Mouse (Mus musculus) kidney, postnatal 10 days (tissue): Measurements from ENCODE around the gene Gm8374.
"Not testable (repeated sequence)": the region's sequence is repeated elsewhere in the genome, so short reads cannot be mapped to it uniquely, and the experiment has no call there.

Experiments
- DNase-seq: peaks from one replicate; pipeline ENCODE4 v3.0.0; 2021; ENCODE audit warnings: mixed read lengths

Gene Gm8374

DNA sequence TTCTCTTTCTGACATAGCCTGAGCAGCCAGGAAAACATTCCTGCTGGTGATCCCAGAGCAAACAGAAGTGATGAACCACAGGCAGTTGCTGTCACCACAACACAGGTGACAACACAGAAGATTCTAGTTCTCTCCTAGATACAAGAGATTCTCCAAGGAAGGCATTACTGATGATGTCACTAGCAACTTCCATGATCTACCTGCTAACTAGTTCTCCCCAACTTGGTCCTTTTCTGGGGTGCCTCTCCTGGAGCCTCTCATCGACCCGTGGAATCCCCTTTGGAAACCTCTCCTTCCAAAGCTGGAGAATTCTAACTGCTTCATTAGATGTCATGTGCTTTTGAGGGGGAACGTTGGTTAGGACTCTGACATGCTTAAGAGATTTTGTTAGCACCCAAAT lies at the start of gene Gm8374:
Gene Gm8374, minus strand, starts transcription at position 101 of the 400 bp plus-strand sequence.
- not testable (repeated sequence) for DNase-seq

DNA sequence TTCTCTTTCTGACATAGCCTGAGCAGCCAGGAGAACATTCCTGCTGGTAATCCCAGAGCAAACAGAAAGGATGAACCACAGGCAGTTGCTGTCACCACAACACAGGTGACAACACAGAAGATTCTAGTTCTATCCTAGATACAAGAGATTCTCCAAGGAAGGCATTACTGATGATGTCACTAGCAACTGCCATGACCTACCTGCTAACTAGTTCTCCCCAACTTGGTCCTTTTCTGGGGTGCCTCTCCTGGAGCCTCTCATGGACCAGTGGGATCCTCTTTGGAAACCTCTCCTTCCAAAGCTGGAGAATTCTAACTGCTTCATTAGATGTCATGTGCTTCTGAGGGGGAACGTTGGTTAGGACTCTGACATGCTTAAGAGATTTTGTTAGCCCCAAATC lies 32.6 kb downstream of the Gm8374 start, which contains the start of gene Gm5797:
Gene Gm5797, minus strand, starts transcription at position 101 of the 400 bp plus-strand sequence.
- not testable (repeated sequence) for DNase-seq

- DNase-seq = peak; percentile 6
These were observed 49.8 kb downstream of the Gm8374 start for GRCm38 (mm10) chr14:7315093-7315492.

DNA sequence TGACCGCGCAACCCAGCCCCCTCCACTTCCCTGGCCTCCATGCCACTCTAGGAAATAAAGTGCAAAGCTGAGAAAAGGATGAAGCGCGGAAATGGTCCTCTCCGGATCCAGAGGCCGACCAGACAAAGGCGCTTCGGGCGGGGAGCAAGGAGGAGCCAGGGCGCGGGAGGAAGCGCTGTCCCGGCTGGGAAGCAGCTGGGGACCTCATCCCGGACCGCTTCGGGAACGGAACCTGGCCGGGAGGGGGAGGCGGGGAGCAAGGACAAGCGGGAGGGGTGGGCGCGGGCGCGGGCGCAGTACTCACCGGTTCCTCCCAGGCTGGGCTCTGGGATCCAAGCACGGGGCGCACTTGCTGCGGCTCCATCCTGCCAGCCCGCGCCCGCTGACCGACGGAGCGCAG lies 50.3 kb downstream of the Gm8374 start, which contains the start of gene Gm3739:
Gene Gm3739, minus strand, starts transcription at position 389 of the 400 bp plus-strand sequence.
- DNase-seq = peak; percentile 33
